Mouse (Mus musculus) cerebellum, adult 11-12 months (tissue): ENCODE results near the gene Uba52.

Experiments
- DNase-seq: peaks from one replicate; pipeline ENCODE4 v3.0.0; 2022

Gene Uba52

GRCm38 (mm10) chr8:70510228-70510915 lies at the start of gene Uba52:
Gene Uba52 (minus strand): TSS chr8:70510801.
- DNase-seq, result peak; percentile 97

DNA sequence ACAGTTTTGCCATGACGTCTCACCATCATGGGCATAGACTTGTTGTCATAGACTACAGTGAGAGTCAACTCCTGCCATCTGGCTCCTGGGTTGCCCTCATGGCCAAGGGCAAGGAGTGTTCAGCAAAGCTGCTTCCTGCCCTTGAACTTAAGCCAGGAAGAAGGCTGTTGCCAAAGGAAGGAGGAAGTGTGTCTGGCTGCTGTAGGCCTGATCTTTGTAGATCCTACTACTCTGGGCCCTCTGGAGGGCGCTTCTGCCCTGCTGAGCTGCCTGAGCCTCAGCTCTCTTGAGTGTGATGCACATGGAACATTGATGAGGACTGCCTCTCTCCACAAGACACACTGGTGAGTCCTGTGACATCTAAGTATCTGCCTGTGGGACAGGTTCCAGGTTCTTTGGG lies 49.5 kb upstream of the Uba52 start:
- peak; percentile 61 for DNase-seq

- DNase-seq, result no peak
Measured at GRCm38 (mm10) chr8:70558983-70559382, 48.4 kb upstream of the Uba52 start.

GRCm38 (mm10) chr8:70558334-70558733 lies 47.7 kb upstream of the Uba52 start:
- DNase-seq, result no peak

- DNase-seq, result no peak
Measured at GRCm38 (mm10) chr8:70555079-70555747, 44.6 kb upstream of the Uba52 start.

DNA sequence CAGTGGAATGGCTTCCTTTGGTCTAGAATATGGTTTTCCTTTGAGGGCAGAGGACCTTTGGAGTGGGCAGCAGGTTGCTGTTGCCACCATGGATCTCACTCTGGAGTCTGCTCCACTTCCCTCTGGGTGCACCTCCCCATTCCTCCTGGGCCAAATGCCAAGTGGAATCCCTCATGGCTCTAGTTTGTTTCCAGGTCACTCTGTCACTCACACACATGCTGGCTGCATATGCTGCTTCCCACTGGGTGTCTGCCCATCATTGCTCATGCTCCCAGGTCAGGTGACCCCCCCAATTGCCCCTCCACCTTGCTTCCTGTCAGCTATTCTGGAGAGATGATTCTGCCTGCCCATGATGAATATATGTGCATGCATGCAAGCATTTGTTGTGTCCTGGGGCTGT lies 43.1 kb upstream of the Uba52 start:
- DNase-seq, result peak; percentile 83

GRCm38 (mm10) chr8:70552836-70553235 lies 42.2 kb upstream of the Uba52 start:
- DNase-seq, result no peak

- no peak for DNase-seq
Measured at GRCm38 (mm10) chr8:70551558-70552161, 41.1 kb upstream of the Uba52 start.

DNA sequence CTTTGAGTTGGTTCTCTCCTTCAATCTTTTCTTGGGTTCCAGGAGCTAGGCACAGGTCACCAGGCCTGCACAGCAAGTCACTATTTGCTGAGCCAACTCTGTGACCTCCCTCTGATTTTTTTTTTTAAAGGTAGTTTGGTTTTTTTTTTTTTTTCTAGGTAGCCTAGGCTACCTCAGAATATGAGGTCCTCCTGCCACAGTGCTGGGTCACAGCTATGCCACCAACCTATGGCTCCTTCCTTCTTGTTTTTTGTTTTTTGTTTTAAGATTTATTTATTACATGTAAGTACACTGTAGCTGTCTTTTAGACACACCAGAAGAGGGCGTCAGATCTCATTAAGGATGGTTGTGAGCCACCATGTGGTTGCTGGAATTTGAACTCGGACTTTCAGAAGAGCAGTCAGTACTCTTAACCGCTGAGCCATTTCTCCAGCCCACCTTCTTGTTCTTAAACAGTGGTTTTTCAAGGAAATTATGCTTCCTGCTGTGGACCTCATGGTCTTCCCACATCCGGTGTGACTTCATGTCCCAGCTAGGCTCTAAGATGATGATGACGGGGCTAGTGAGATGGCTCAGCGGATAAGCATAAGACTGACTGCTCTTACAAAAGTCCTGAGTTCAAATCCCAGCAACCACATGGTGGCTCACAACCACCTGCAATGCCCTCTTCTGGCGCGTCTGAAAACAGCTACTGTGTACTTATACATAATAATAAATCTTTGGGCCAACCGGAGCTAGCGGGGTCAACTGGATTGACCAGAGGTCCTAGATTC lies 39.0 kb upstream of the Uba52 start:
- DNase-seq, result no peak

- DNase-seq, result no peak
Measured at GRCm38 (mm10) chr8:70547762-70548161, 37.2 kb upstream of the Uba52 start.

DNA sequence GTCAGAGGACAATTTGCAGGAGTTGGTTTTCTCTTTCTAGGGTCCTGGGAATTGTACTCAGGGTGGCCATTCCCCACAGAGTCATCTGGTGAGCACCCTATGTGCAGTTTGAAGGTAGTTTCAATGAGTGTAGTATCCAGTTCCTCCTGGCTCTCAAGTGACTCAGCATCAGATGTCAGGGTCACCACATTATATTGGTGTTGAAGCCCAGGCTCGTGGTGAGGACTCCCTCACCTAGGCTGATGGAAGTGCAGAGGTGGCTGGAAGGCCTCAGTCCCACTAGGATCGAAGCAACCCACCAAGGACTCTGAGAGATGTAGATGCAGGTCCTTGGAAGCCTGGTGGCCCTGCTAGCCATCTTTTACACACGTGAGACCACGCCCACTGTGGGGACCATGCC lies 35.8 kb upstream of the Uba52 start:
- DNase-seq, result no peak

DNA sequence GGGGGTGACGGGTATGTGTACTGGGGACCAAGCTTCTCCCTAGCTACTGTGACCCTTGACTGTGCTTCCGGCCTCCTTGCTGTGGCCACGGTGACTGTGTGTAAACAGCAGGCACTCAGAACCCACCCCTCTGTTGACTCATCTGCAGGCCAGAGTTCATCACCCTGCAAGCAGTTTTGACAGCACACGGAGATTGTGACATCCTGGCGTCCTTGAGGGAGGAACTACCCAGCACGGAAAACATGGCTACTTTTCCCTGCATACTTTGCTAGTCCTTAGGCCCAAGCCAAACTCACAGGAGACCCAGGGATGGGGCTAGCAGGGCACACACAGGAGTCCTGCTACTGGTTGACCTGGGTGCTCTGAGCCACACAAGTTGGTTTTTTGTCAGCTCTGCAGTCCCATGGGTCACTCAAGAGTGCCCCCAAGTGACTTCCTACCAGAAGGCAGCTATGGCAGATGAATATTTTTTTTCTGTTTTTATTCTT lies 33.6 kb upstream of the Uba52 start:
- DNase-seq, result peak; percentile 27

DNA sequence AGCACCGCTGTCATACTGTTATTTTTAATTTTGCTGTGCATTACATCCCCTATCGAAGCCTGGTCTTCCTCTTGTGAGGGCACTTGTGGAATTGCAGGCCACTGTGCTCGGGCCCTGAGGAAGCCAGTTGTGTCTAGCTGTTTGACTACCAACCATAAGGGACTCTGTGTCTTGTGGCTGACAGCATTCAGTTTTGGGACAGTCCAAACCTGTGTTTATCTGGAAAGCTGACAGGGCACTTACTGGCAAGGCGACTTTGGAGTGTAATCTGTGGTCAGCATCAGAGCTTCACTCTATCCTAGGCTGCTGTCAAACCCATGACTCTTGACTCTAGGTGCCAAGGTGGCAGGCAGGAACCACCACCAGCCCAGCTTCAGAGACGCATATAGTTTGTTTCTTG lies 30.5 kb upstream of the Uba52 start:
- DNase-seq, result no peak

GRCm38 (mm10) chr8:70540507-70541071 lies 30.0 kb upstream of the Uba52 start:
- DNase-seq, result no peak

DNA sequence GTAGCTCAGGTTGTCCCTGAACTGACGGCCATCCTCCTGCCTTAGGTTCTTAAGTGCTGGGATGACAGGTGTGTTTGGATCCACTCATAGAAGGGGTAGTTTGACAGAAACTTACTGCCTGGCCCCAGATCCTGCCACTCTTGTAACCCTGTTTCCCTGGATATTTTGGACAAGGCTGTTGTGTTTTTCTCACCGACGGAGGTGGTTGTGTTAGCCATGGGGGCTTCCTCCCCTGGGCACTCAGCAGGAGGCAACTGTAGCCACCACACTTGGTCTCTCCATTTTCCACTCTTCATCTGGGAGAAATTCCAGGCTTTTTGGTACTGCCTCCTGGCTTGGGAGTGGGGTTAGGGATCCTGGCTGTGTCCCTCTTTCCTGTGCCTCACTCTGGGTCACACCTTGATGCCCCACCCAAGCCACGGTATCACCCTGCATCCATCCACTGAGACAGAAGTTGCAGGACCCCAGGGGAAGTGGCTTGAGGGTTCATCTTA lies 29.5 kb upstream of the Uba52 start:
- DNase-seq, result peak; percentile 72

GRCm38 (mm10) chr8:70539077-70539813 lies 28.6 kb upstream of the Uba52 start, which contains the start of gene Ell:
Gene Ell (plus strand): TSS chr8:70539457.
- peak; percentile 98 for DNase-seq

- peak; percentile 99 for DNase-seq
Measured at GRCm38 (mm10) chr8:70538633-70539076, 28.1 kb upstream of the Uba52 start.

GRCm38 (mm10) chr8:70538024-70538579 lies 27.5 kb upstream of the Uba52 start:
- DNase-seq, result peak; percentile 81

- DNase-seq, result no peak
Measured at GRCm38 (mm10) chr8:70535701-70536100, 25.1 kb upstream of the Uba52 start.

- DNase-seq, result no peak
Measured at GRCm38 (mm10) chr8:70535221-70535620, 24.6 kb upstream of the Uba52 start.

- DNase-seq, result no peak
Measured at GRCm38 (mm10) chr8:70534281-70534680, 23.7 kb upstream of the Uba52 start.
